Mouse (Mus musculus) liver, adult 2 months (tissue): ENCODE data around the gene A030014E15Rik. TPM values are rescaled to one million over a fixed set of nuclear protein-coding genes. Genes with fewer than 3 reads are reported as not detected.

Experiments
- DNase-seq: peaks from one replicate; pipeline ENCODE4 v3.0.0-alpha.2; 2011; ENCODE audit warnings: low read depth, low spot score; ENCODE audit errors: extremely low read depth
- H3K27ac ChIP-seq: fragments of 200-500 bp; replicated peaks from 2 replicates; pipeline ENCODE4 v1.5.1; 2012; ENCODE audit warnings: low read depth, mild to moderate bottlenecking, control low read depth, inconsistent platforms, low read length; ENCODE audit not compliant: insufficient read depth
- H3K27me3 ChIP-seq: fragments of 200-500 bp; 2 replicates; pipeline ENCODE4 v1.6.1; 2012; ENCODE audit warnings: mild to moderate bottlenecking, moderate library complexity, low read length, inconsistent platforms; ENCODE audit not compliant: control insufficient read depth, insufficient read depth
- H3K36me3 ChIP-seq: fragments of 200-500 bp; 2 replicates; pipeline ENCODE4 v1.6.1; 2012; ENCODE audit warnings: low read length, inconsistent platforms; ENCODE audit not compliant: control insufficient read depth, insufficient read depth
- H3K4me1 ChIP-seq: fragments of 200-500 bp; 2 replicates; pipeline ENCODE4 v1.6.1; 2011; ENCODE audit warnings: low read length; ENCODE audit not compliant: control insufficient read depth, insufficient read depth
- H3K4me3 ChIP-seq: fragments of 200-500 bp; 2 replicates; pipeline ENCODE4 v1.5.1; 2011; ENCODE audit warnings: low read depth, mild to moderate bottlenecking, control low read depth, low read length, moderate library complexity; ENCODE audit not compliant: insufficient read depth
- H3K79me2 ChIP-seq: fragments of 200-500 bp; 2 replicates; pipeline ENCODE4 v1.6.1; 2012; ENCODE audit warnings: inconsistent platforms, mild to moderate bottlenecking, low read length, moderate library complexity; ENCODE audit not compliant: control insufficient read depth, insufficient read depth
- H3K9ac ChIP-seq: fragments of 200-500 bp; 2 replicates; pipeline ENCODE4 v1.6.1; 2012; ENCODE audit warnings: low read depth, mild to moderate bottlenecking, control low read depth, inconsistent platforms, low read length
- CTCF ChIP-seq: fragments of 200-500 bp; IDR thresholded peaks from 2 replicates; pipeline ENCODE4 v1.5.1; 2011; ENCODE audit warnings: low read depth, low read length, control low read depth
- POLR2A ChIP-seq: fragments of 200-500 bp; IDR thresholded peaks from 2 replicates; pipeline ENCODE4 v1.6.1; 2011; ENCODE audit warnings: low read length, control low read depth; ENCODE audit not compliant: insufficient read depth; ENCODE audit errors: extremely low read depth
- WGBS: fragments of 180-500 bp; shearing (Covaris S2); methylation state at CpG from one replicate; pipeline ENCODE4 v1.1.7; 2018; 5-methylcytosine and 5-hydroxymethylcytosine counted together
- polyA plus RNA-seq: library from polyadenylated mRNA; depleted of rRNA; stranded (reverse); fragments of >200 nt; gene quantifications from 2 replicates; pipeline ENCODE4 v1.2.3, GENCODE M21; 2012; rRNA removed
- total RNA-seq: library from RNA; depleted of rRNA; stranded (reverse); fragments of >200 nt; gene quantifications from 2 replicates; pipeline ENCODE4 v1.2.3, GENCODE M21; 2014; rRNA removed

A030014E15Rik gene
- total and polyA plus RNA-seq, 2 experiments: not detected

- TF ChIP-seq POLR2A (no peak), CTCF (no peak)
- no peak overlapping the region for H3K4me3 ChIP-seq
- no peaks in the 10 kb centered on the region for H3K79me2 ChIP-seq
- no peak for DNase-seq
- H3K27me3 ChIP-seq: no peaks in the 10 kb centered on the region
- no peak overlapping the region for H3K9ac ChIP-seq
- peaks cover 4% of the 10 kb centered on the region for H3K4me1 ChIP-seq
- 0 out of 2 replicates have a peak overlapping the region, but pooled peaks have one; percentile 17 for H3K27ac ChIP-seq
- 67% methylated on average over 6 of the region's 6 CpGs for WGBS
- no peaks in the 10 kb centered on the region for H3K36me3 ChIP-seq
Observed at GRCm38 (mm10) chr1:82973901-82974300, 49.2 kb downstream of the A030014E15Rik start.

GRCm38 (mm10) chr1:82974342-82974741, 49.6 kb downstream of the A030014E15Rik start:
- Histone ChIP-seq H3K4me1 (peaks cover 4% of the 10 kb centered on the region), H3K27ac (no peak overlapping the region; the same call in 1 of the 2 replicates), H3K27me3 (no peaks in the 10 kb centered on the region), H3K9ac (no peak overlapping the region), H3K36me3 (no peaks in the 10 kb centered on the region), H3K4me3 (no peak overlapping the region), H3K79me2 (no peaks in the 10 kb centered on the region)
- DNase-seq: no peak
- WGBS: 71% methylated on average over 9 of the region's 9 CpGs
- TF ChIP-seq POLR2A: no peak
- no peak for TF ChIP-seq CTCF

Other genes with a start within 250 kb of the A030014E15Rik start
- gene Mff, start 200.0 kb upstream of the A030014E15Rik start, total RNA-seq: 55.2 and 58.3 TPM in 2 replicates
- 32.4 and 38.1 TPM in 2 replicates for gene Mff, start 200.0 kb upstream of the A030014E15Rik start, polyA plus RNA-seq
- not detected in 2 replicates for gene Tm4sf20, start 156.5 kb upstream of the A030014E15Rik start, total RNA-seq
- not detected in 2 replicates for gene Tm4sf20, start 156.5 kb upstream of the A030014E15Rik start, polyA plus RNA-seq
- gene Gm47791, start 153.7 kb upstream of the A030014E15Rik start, total RNA-seq: not detected in 2 replicates
- gene Gm47791, start 153.7 kb upstream of the A030014E15Rik start, polyA plus RNA-seq: not detected in 2 replicates
- gene Agfg1, start 85.4 kb upstream of the A030014E15Rik start, total RNA-seq: 13.1 and 14.8 TPM in 2 replicates
- gene Agfg1, start 85.4 kb upstream of the A030014E15Rik start, polyA plus RNA-seq: 11.7 and 13.6 TPM in 2 replicates
- gene A030005L19Rik, start 11.6 kb upstream of the A030014E15Rik start, total RNA-seq: not detected in 2 replicates
- 0.18 TPM in 1 of 2 replicates, not detected in the other for gene A030005L19Rik, start 11.6 kb upstream of the A030014E15Rik start, polyA plus RNA-seq
- not detected in 2 replicates for gene Gm6217, start 6.5 kb downstream of the A030014E15Rik start, total RNA-seq
- not detected in 2 replicates for gene Gm6217, start 6.5 kb downstream of the A030014E15Rik start, polyA plus RNA-seq
- not detected in 2 replicates for gene A030003K21Rik, start 18.5 kb downstream of the A030014E15Rik start, total RNA-seq
- not detected in 2 replicates for gene A030003K21Rik, start 18.5 kb downstream of the A030014E15Rik start, polyA plus RNA-seq
- not detected in 2 replicates for gene Gm7544, start 31.1 kb downstream of the A030014E15Rik start, total RNA-seq
- gene Gm7544, start 31.1 kb downstream of the A030014E15Rik start, polyA plus RNA-seq: not detected in 2 replicates
- gene Gm47955, start 35.4 kb downstream of the A030014E15Rik start, total RNA-seq: not detected in 2 replicates
- not detected in 2 replicates for gene Gm47955, start 35.4 kb downstream of the A030014E15Rik start, polyA plus RNA-seq
- not detected in 2 replicates for gene Gm47959, start 75.6 kb downstream of the A030014E15Rik start, total RNA-seq
- gene Gm47959, start 75.6 kb downstream of the A030014E15Rik start, polyA plus RNA-seq: not detected in 2 replicates
- not detected in 2 replicates for gene Slc19a3, start 113.5 kb downstream of the A030014E15Rik start, total RNA-seq
- gene Slc19a3, start 113.5 kb downstream of the A030014E15Rik start, polyA plus RNA-seq: 0.11 TPM in 1 of 2 replicates, not detected in the other
- gene Krtap28-10, start 117.6 kb downstream of the A030014E15Rik start, total RNA-seq: not detected in 2 replicates
- not detected in 2 replicates for gene Krtap28-10, start 117.6 kb downstream of the A030014E15Rik start, polyA plus RNA-seq
- gene Gm47969, start 120.0 kb downstream of the A030014E15Rik start, total RNA-seq: not detected in 2 replicates
- not detected in 2 replicates for gene Gm47969, start 120.0 kb downstream of the A030014E15Rik start, polyA plus RNA-seq
- not detected in 2 replicates for gene A030005K14Rik, start 134.5 kb downstream of the A030014E15Rik start, total RNA-seq
- not detected in 2 replicates for gene A030005K14Rik, start 134.5 kb downstream of the A030014E15Rik start, polyA plus RNA-seq
- gene Krtap28-13, start 136.0 kb downstream of the A030014E15Rik start, total RNA-seq: not detected in 2 replicates
- not detected in 2 replicates for gene Krtap28-13, start 136.0 kb downstream of the A030014E15Rik start, polyA plus RNA-seq
- not detected in 2 replicates for gene Ccl20, start 191.8 kb downstream of the A030014E15Rik start, total RNA-seq
- not detected in 2 replicates for gene Ccl20, start 191.8 kb downstream of the A030014E15Rik start, polyA plus RNA-seq
- gene Daw1, start 234.8 kb downstream of the A030014E15Rik start, total RNA-seq: not detected in 2 replicates
- gene Daw1, start 234.8 kb downstream of the A030014E15Rik start, polyA plus RNA-seq: not detected in 2 replicates